Mouse (Mus musculus): ENCODE results near the gene Naglu. TPM values are rescaled to one million over a fixed set of nuclear protein-coding genes. Genes with fewer than 3 reads are reported as not detected.
A peak's percentile ranks its signal among the peaks of the same experiment; 100 is the strongest.
"Not testable (repeated sequence)": the region's sequence is repeated elsewhere in the genome, so short reads cannot be mapped to it uniquely, and the experiment has no call there.

Naglu gene
- total RNA-seq, 2 experiments from 2014 or later, result 9.0 to 10.1 TPM

DNA sequence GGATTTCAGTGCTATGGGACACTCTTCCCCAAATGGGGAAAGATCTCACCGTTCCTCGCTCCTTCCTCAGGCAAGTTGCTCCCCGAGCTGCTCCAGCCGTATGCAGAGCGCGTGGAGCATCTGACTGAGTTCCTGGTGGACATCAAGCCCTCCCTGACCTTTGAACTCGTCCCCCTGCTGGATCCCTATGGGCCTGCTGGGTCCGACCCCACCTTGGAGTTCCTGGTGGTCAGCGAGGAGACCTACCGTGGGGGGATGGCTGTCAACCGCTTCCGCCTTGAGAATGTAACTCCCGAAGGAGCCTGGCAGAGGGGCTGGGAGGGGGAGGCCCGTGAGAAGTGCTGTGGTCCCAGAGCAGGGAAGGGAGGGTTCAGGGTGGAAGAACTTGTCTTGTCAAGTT is 14.4 kb downstream of the Naglu start:
- DNase-seq, result no peak

DNA sequence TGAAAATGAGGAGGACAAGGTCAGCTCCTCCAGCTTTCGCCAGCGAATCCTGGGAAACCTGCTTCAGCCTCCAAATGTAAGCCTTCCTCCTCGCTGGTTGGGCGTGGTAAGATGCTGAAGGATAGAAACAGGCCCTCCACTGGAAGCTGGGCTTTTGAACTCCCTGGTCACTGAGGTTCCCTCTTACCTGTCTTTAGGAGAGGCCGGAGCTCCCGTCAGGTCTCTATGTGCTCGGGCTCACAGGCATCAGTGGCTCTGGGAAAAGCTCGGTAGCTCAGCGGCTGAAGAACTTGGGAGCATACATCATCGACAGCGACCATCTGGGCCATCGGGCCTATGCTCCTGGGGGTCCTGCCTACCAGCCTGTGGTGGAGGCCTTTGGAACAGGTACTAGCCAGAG is 15.0 kb downstream of the Naglu start:
- DNase-seq, result no peak

DNA sequence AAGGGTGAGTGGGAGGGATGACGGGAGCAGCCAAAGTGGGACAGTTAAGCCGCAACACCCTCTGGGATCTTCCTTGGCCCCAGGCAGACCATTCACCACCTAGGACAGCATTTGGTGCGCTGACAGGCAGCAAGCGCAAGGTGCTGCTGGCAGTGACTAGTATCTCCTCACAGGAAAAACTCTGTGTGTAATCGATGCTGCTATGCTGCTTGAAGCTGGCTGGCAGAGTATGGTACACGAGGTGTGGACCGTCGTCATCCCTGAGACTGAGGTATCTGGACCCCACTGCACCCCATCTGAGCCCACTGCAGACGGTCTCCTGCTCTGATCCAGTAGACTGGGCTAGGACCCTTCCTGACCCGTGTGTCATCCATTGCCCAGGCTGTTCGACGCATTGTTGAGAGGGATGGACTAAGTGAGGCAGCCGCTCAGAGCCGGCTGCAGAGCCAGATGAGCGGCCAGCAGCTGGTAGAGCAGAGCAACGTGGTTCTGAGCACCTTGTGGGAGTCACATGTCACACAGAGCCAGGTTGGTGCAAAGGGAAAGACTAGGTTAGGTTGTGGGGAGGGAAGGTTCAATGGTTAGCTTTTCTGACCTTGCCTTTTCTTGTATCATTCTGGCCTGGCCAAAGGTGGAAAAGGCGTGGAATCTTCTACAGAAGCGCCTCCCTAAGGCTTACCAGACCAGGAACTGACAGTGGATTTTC is 16.0 kb downstream of the Naglu start:
- no peak for DNase-seq

DNA sequence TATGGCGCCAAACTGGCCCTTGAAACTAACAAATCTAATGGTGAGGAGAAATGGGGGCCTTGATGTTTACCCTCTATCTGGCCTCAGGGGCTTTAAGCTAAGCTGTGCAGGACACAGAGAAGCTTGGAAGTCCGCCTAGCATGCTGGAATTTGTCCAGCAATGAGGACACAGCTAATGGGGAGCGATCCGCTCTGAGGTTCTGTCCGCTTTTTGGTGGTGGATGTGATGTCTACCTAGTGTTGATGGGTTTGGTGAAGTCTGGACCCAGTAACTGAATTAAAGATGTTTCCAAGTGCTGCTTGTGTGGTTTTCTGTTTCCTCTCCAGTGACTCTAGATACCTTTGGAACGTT is 16.5 kb downstream of the Naglu start:
- no peak for DNase-seq

DNA sequence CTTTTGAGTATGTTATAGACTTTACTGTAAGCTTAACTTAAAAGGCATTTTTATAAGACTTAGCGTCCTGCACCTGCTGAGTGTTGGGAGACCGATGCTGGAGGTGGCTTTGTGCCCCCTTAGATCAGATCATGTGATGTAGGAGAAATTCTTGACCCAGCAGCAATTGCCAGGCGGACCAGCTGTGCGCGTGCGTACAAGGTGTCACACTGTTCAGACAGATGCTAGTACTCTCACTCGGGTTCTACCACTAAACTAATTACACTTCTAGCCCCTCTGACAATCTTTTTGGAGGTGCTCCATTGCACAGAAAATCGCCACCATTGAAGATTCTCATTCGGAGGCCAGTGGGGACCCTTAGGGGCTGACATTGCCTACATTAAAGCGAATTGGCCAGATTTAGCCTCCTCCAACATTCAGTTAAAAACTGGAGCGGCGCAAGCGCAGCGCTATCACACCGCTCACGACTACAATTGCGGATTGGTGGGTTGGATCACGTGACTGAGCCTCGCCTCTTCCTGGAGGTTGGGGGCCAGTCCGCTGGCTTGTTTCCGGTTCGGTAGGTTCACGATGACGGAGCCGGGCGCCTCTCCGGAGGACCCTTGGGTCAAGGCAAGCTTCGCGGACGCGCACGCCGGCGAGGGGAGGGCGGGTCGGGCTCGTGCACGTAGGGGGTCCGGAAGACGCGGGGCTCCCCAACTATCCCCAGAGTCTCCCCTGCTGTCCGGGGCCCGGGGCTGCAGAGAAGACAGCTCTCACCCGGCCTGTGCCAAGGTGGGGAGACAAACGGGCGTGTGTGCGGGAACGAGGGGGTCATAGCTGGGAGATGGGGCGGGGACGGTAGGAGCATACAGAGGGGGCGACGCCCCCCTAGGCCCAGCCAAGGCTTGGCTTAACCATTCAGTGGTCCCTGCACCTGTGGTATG is 17.2 kb downstream of the Naglu start, which contains the start of gene Mlx:
TSS of gene Mlx (plus strand) at position 522 of the 926 bp plus-strand sequence.
- DNase-seq, result peak; percentile 91

DNA sequence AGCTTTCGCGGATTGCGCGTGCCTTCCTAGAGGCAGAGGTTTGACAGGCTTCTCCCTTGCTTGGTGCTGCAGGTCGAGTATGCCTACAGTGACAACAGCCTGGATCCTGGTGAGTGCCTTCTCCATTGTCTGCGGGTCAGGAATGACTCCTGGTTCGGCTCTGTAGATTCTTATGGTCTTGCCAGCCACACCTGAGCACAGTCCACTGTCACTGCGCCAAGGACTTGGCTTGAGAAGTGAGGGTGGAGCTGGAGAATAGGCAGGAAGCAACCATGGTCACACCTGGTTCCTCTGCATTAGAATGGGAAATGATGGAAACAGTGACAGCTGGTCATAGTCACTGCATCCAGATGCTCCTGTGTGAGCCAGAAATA is 17.9 kb downstream of the Naglu start:
- no peak for DNase-seq

DNA sequence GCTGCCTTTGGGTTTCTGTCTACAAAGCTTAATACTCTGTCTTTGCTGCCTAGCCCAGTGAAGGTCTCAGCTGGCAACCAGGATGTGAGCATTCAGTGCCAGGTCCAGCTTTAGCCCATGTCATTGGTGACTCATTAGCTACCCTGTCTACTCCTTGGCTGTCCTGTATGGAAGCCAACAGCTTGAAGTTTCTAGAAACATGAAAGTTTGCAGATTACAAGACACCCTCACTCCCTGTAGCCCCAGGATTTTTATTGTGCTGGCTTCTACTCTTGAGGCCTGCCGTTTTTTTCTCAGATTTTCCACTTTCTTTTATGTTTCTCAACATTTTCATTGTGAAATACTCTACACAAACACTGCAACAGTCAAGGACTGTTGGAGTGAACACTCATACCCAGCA is 20.1 kb downstream of the Naglu start:
- DNase-seq, result no peak

DNA sequence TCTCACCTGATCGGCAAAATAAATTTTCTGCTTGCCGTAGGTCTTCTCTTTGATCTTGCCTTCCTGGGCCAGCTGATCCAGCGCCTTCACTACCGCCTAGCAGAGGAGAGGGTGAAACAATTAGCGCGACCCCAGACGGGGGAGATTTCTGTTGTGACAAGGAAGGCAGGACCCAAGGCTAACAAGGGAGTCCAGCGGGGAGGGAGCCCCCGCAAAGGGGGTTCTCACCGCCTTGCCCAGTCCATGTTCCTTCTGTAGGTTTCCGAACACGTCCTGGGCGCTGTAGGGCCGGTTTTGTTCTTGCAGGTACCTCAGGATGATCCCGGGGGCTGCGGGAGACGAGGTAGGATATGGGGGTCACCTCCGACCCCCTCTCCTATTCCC is 25.1 kb downstream of the Naglu start:
- no peak for DNase-seq

DNA sequence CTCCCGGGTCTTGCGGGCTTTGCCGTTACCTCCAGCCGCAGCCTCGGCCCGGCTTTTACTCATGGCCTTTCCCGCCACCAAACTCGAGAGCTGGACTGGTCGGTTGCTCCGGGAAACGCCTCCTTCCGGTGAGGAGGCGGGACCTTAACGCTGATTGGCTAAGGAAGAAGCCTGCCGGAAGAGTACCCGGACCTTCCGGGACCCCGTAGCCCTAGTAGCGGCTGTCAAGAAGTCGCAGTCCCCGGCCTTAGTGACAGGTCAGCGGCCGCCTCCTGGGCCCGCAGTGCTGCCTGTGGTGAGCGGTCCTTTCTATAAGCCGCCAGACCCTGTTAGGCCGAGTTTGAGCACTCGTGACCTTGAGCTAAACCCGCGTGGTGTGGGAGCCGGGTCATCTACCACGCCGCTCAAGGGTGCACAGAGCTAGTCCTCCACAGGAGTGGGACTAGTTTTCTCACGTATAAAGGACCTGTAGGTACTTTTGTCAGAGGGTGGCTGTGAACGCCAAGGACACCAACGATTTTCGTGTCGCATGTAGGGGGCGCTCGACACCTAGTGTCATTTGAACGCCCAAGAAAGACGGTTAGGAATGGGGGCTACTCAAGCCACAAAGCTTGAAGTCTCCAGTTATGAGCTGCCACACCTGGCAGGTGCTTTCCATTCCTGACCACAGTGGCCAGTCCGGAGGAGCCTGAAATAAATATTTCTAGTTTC is 25.7 kb downstream of the Naglu start, which contains the start of gene Psmc3ip:
TSS of gene Psmc3ip (minus strand) at position 123 of the 711 bp plus-strand sequence.
- DNase-seq, result peak; percentile 97

DNA sequence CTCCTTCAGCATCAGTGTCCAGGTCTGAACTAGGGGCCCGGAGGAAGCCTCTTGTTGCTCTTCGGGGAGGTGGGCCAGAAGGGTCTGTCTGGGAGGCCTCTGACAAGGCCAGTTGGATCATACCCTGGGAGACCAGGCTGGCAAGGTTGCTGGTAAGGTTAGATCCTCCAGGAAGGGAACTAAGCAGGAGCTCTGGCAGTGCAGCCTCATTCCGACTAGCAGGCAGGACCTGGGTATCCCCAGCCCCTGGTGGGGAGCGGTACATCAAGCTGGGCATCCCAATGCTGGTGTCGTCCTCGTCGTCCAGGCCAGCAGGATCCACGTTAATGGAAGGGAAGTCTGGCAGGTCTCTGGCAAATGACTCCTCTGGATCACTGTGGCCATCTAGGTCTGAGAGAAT is 28.4 kb downstream of the Naglu start:
- no peak for DNase-seq

DNA sequence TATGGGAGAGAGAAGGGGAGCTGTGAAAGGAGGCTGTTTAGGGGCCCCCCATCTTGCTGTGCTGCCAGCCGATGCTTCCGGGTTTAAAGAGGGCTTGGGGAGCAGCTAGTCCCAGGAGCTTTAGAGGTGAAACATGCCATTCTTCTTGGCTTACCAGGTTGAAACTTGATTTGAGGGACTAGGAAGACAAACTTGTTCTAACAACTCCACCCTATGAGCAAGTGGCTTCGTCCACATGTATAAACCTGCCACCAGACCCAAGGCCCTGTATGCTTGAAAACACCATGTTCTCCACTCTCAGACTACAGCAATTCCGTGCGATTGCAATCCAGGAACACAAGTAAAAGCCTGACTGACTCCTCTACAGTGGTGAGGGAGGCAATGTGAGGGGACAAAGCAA is 33.2 kb downstream of the Naglu start:
- DNase-seq, result no peak

DNA sequence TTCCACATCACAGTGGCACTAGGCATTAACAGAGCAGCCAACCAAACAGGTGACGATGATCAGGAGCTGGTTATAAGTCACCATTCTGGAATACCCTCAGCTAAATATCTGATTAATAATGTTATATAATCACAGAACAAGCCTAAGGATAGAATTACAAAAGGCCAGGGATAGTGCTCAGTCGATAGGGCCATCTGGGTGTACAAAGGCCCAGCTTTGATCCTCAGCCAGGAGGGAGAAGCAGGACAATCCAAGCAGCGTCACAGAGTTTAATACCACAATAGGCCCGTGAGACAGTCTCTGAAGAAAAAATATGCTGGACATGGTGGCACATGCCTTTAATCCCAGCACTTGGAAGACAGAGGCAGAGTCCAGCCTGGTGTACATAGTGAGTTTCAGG is 39.5 kb downstream of the Naglu start:
- DNase-seq, result no peak

DNA sequence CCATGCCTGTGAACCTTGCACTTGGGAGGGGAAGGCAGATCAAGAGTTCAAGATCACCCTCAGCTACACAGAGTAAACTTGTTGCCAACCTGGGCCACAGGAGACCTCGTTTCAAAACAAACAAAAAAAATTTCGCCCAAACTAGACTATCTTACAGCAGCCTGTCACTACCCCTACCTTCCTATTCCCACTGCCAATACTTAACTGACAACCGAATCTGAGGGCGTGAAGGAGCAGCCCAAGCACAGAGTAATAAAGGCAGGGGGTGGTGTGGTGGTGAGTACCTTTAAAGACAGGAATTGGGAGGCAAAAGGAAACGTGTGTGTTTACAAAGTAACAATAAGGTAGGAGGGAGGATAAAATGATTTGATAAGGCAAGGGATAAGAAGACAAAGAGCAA is 40.9 kb downstream of the Naglu start:
- DNase-seq, result no peak

DNA sequence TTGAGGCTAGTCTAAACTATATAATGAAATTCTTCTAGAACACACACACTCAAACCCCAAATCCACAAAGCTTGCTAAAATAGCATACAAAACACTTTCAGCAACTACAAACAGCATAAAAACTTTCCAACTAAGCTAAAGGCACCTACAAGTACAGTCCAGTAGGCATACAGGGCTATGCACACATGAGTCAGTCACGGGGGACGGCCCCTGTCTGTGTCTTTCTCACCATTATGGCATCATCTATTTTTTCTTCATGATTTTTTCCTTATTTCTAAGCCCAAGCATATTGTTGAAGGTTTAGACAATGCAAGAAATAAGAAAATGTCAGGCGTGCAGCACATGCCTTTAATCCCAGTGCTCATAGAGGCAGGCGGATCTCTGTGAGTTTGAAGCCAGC is 41.4 kb downstream of the Naglu start:
- DNase-seq, result no peak

DNA sequence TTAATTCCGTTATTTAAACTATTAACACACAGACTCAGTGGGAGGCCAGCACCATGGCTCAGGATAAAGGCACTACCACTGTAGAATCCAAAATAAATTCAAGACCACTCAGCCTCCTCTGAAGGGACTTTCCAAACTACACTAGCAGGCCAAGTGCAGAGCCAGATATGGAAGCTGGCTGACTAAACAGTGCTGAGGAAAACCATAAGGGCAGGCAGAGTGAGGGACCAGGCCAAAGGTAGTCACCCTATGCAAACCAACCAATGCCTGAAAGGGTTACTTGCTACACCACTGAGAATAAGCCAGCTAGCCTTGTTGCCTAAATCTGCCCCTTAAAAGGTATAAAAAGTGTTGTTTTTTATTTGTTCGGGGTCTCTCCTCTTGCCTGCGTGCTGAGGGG is 42.4 kb downstream of the Naglu start:
- DNase-seq, result no peak

DNA sequence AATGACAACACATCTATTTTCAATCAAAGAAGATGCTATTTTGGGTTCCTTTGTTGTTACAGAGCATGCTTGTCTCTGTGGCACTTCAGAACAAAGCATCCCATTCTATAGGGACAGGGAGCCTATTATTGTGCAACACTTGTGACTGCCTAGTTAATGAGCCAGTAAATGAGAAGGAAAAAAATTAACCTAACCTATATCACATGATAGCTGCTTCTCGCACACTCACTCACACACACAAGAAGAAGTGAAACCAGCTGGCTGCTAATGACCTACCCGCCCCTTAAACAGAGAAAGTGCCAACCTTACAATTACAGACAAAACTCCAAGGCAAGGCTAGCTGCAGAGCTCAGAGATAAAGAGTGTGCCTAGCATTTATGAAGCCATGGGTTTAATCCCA is 45.8 kb downstream of the Naglu start:
- no peak for DNase-seq

DNA sequence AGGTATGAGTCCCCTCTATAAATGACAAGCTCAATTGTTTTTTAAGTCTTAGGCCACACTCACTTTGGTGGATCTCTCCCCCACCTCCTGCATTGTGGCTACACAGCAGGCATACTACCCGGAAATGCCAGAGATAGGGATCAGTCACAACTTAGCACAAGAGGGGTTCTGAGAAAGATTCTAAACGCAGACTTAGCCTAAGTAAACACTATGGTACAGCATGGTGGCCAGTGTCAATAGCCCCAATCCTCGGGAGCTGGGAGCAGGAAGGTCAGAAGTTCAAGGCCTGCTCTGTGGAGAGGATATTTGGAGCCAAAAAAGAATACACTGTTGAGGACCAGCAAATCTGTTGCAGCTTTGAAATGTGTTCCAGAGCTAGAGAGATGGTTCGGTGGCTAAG is 48.3 kb downstream of the Naglu start:
- no peak for DNase-seq

DNA sequence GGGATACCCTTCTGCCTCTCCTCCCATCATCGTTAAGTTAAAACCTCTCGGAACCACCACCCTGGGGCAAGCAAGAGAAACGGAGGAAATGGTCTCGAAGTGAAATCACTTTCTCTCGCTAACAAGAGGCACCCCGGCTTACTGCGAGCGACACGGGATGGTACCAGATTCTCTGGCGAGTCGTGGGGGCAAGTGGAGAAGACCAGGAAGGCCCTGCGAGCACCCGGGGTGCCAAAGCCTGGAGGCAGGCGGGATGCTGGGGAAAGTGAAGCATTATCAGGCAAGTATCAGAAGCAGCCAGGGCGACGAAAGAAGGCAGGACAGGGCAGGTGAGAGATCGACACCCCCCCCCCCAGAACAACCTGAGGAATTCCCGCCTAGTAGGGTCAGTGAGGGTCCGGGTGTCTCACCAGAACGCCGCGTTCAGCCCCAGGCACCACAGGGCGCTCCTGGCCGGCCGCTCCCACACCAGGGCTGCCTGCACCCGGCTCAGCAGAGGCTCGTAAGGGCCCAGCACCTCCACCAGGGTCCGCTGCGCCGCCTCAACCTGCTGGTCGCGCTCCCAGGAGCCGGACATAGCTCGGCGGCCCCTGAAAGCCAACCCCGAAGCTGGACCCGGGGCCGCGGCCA is 49.4 kb downstream of the Naglu start:
- no peak for DNase-seq

DNA sequence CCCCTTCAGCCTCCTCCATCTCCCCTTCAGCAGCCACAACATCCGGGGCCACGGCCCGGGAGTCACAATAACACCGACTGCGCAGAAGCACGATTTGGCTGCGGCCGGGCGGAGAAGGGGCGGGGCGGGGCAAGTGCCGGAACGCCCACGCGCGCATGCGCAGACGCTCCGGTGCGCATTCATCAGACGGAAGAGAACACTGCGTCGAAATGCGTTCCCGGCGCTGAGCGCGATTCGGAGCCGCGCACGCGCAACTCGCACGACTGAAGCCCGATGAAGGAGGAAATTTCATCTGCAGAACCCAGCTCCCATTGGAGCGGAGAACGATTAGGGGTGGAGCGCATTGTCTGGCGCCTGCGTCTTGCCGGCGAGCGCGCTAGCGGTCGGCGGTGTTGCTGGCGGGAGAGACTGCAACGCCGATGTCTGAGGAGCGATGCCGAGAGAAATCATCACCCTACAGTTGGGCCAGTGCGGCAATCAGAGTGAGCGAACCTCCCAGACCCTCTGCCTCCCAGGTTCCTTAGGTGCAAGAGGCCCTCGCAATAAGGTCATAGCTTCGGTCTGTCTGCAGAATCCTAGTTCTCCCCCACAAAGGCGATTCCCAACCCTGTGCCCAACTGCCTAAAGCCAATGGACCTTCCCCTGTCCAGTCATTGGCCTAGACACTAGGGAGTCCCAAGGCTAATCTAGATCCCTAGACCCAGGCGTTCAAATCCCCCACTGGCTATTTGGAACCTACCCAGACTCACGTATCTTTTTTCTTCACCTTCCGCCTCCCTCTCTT is 50.1 kb downstream of the Naglu start, which contains the start of the genes Retreg3 and Tubg1:
TSS of gene Retreg3 (minus strand) at position 133 of the 784 bp plus-strand sequence.
TSS of gene Tubg1 (plus strand) at position 178 of the 784 bp plus-strand sequence.
- peak; percentile 99 for DNase-seq

DNA sequence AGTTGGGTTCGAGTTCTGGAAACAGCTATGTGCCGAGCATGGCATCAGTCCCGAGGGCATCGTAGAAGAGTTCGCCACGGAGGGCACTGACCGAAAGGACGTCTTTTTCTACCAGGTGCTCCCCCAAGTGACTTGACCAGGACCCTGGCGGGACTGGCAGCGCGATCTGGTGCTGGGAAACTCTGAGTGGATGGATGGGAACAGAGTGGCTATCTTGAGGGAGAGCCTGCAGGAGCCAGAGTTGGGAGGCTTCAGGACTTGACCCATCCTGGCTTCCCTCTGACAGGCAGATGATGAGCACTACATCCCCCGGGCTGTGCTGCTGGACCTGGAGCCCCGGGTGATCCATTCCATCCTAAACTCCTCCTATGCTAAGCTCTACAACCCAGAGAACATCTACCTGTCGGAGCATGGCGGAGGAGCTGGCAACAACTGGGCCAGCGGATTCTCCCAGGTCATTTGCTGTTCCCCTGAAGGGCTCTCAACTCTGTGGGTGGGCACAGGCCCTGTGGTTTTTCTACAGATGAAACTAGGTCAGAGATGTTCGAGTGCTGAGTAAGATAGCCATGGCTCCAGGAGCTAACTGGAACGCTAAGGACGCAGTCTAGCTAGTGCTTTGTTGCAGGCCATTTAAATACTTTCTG is 50.9 kb downstream of the Naglu start:
- DNase-seq, result no peak

DNA sequence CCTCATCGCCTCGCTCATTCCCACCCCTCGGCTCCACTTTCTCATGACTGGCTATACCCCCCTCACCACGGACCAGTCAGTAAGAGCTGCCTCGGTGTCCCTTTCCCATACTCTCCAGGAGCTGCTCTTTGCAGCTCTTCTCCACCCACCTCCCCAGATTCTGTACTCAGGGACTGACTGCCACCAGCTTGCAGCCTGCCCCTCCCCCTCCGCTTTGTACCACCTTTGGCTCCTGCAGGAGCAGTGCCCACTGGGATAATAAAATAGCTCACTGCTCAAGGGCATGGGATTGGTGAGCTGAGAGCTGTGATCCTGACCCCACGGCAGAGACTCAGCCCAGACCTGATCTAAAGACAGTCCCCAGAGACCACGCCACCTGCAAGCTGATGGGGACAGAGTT is 54.7 kb downstream of the Naglu start:
- DNase-seq, result not testable (repeated sequence)

All from heart, postnatal 4 days (tissue).